In the genomic region with DNA sequence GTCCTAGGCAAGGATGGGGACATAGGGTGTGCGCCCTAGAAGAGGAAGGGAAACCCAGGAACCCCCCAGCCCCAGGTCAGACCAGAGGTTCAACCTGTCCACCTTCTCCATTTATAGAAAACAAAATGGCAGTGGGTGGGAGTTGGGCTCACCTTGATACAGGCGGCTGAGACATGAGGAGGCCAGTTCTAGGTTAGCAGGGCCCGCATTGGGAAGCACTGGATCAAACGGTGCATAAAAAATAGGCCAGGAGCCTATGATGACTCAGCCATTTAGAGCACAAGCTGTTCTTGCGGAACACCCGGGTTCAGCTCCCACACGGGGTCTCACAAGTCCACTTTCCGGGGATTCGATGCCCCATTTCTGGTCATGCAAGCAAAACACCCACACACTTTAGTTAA, we compare ENCODE assay signal across 9 mouse cellular contexts. TPM values are rescaled to one million over a fixed set of nuclear protein-coding genes. Genes with fewer than 3 reads are reported as not detected.
A peak's percentile ranks its signal among the peaks of the same experiment; 100 is the strongest.
DNase-seq lines count a peak whose midpoint lies in the region; ATAC-seq lines count a peak whose summit lies in the region.
"Had no signal": no experiment of that assay in that cellular context is flagged by ENCODE, and none has a peak within 500 bp of the region (broad histone marks: within the 10 kb centered on the region; RNA-seq: fewer than 3 reads in every experiment).

No protein-coding gene starts in this region.

- H3K4me3 ChIP-seq in forebrain, embryonic 13.5 days = peak overlapping the region; percentile 66; the same call in 1 of the 2 replicates
- H3K4me3 ChIP-seq in forebrain, embryonic 15.5 days = no peak overlapping the region

- no peak overlapping the region for H3K27ac ChIP-seq in forebrain, embryonic 13.5 days
- H3K27ac ChIP-seq in forebrain, embryonic 15.5 days (replicated peaks) = no peak overlapping the region

- peak overlapping the region; percentile 87; the same call in 1 of the 2 replicates for H3K4me2 ChIP-seq in forebrain, embryonic 13.5 days
- H3K4me2 ChIP-seq in forebrain, embryonic 15.5 days (replicated peaks) = no peak overlapping the region

- DNase-seq in 3T3-L1 (ENCODE audit: low read depth, low spot score) (peak; percentile 25), adipocyte (ENCODE audit: low spot score) (peak; percentile 47)
- peak; percentile 60 to 71 for DNase-seq in kidney, postnatal 36 days
- DNase-seq in urinary bladder, postnatal 36 days (ENCODE audit: low spot score in 2 of 2) = no peak
- no peak for DNase-seq in lung, adult 18-20 months

- H3K4me1 ChIP-seq in forebrain, embryonic 13.5 days = peaks cover 22% of the 10 kb centered on the region
- H3K4me1 ChIP-seq in forebrain, embryonic 15.5 days = peaks cover 19% of the 10 kb centered on the region

- ATAC-seq in forebrain, embryonic 13.5 days = no peak
- no peak for ATAC-seq in forebrain, embryonic 15.5 days (replicated peaks)
- ATAC-seq in megakaryocyte-erythroid progenitor cell, adult 5-6 weeks (replicated peaks; ENCODE audit: low FRiP score, low TSS enrichment, poor library complexity, severe bottlenecking) = no peak

- WGBS in forebrain, embryonic 13.5 days = 91% methylated on average over 9 of the region's 9 CpGs
- 85% methylated on average over 9 of the region's 9 CpGs for WGBS in forebrain, embryonic 15.5 days

- H3K27me3 ChIP-seq in forebrain, embryonic 13.5 days = no peaks in the 10 kb centered on the region
- no peaks in the 10 kb centered on the region for H3K27me3 ChIP-seq in forebrain, embryonic 15.5 days

- no peaks in the 10 kb centered on the region for H3K9me3 ChIP-seq in forebrain, embryonic 13.5 days (replicated peaks)
- no peaks in the 10 kb centered on the region for H3K9me3 ChIP-seq in forebrain, embryonic 15.5 days

- H3K36me3 ChIP-seq in forebrain, embryonic 13.5 days (ENCODE audit: poor library complexity, severe bottlenecking) = peaks cover 36% of the 10 kb centered on the region
- peaks cover 6% of the 10 kb centered on the region; the same call in 1 of the 2 replicates for H3K36me3 ChIP-seq in forebrain, embryonic 15.5 days

- H3K9ac ChIP-seq in forebrain, embryonic 13.5 days = no peak overlapping the region
- no peak overlapping the region for H3K9ac ChIP-seq in forebrain, embryonic 15.5 days (replicated peaks)

RNA-seq across cellular contexts. Expression of gene Ankle1, which starts 0.9 kb away (rescaled TPM):
- polyA plus RNA-seq in forebrain, embryonic 13.5 days (2015; fragmentation: Nextera tagmentation; extraction: Ambion mirVana) = 30.9 and 32.3 TPM in 2 replicates
- polyA plus RNA-seq in forebrain, embryonic 15.5 days (2015; fragmentation: Nextera tagmentation; extraction: Ambion mirVana) = 17.2 and 18.3 TPM in 2 replicates
- 42.2 and 46.2 TPM in 2 replicates for total RNA-seq in megakaryocyte-erythroid progenitor cell, adult 5-6 weeks (2014; fragmentation: Nextera tagmentation)
- 13.3 and 23.5 TPM in 2 replicates for total RNA-seq in megakaryocyte-erythroid progenitor cell, adult 5-6 weeks (2017)
- total RNA-seq: gastrocnemius, adult 8-10 months had no signal

RNA-seq across cellular contexts. Expression of gene Babam1, which starts 8.3 kb away (rescaled TPM):
- polyA plus RNA-seq in forebrain, embryonic 13.5 days (2015; fragmentation: Nextera tagmentation; extraction: Ambion mirVana) = 99.2 and 101 TPM in 2 replicates
- 102 and 108 TPM in 2 replicates for polyA plus RNA-seq in forebrain, embryonic 15.5 days (2015; fragmentation: Nextera tagmentation; extraction: Ambion mirVana)
- total RNA-seq in megakaryocyte-erythroid progenitor cell, adult 5-6 weeks (2014; fragmentation: Nextera tagmentation) = 107 and 130 TPM in 2 replicates
- 73.7 and 90.2 TPM in 2 replicates for total RNA-seq in megakaryocyte-erythroid progenitor cell, adult 5-6 weeks (2017)

RNA-seq across cellular contexts. Expression of gene Ushbp1, which starts 9.3 kb away (rescaled TPM):
- polyA plus RNA-seq in forebrain, embryonic 13.5 days (2015; fragmentation: Nextera tagmentation; extraction: Ambion mirVana) = 3.7 and 4.2 TPM in 2 replicates
- polyA plus RNA-seq in forebrain, embryonic 15.5 days (2015; fragmentation: Nextera tagmentation; extraction: Ambion mirVana) = 5.5 and 6.0 TPM in 2 replicates
- total RNA-seq in megakaryocyte-erythroid progenitor cell, adult 5-6 weeks (2014; fragmentation: Nextera tagmentation) = not detected in 2 replicates
- not detected in 2 replicates for total RNA-seq in megakaryocyte-erythroid progenitor cell, adult 5-6 weeks (2017)

RNA-seq across cellular contexts. Expression of gene Nr2f6, which starts 23.2 kb away (rescaled TPM):
- 11.6 and 12.9 TPM in 2 replicates for polyA plus RNA-seq in forebrain, embryonic 13.5 days (2015; fragmentation: Nextera tagmentation; extraction: Ambion mirVana)
- polyA plus RNA-seq in forebrain, embryonic 15.5 days (2015; fragmentation: Nextera tagmentation; extraction: Ambion mirVana) = 15.5 and 16.6 TPM in 2 replicates
- total RNA-seq in megakaryocyte-erythroid progenitor cell, adult 5-6 weeks (2014; fragmentation: Nextera tagmentation) = 1.4 and 3.2 TPM in 2 replicates
- total RNA-seq in megakaryocyte-erythroid progenitor cell, adult 5-6 weeks (2017) = 1.7 TPM in 1 of 2 replicates, not detected in the other

RNA-seq across cellular contexts. Expression of gene Ocel1, which starts 33.9 kb away (rescaled TPM):
- 3.6 and 4.5 TPM in 2 replicates for polyA plus RNA-seq in forebrain, embryonic 13.5 days (2015; fragmentation: Nextera tagmentation; extraction: Ambion mirVana)
- 7.3 and 8.0 TPM in 2 replicates for polyA plus RNA-seq in forebrain, embryonic 15.5 days (2015; fragmentation: Nextera tagmentation; extraction: Ambion mirVana)
- total RNA-seq in megakaryocyte-erythroid progenitor cell, adult 5-6 weeks (2014; fragmentation: Nextera tagmentation) = 6.4 and 7.4 TPM in 2 replicates
- total RNA-seq in megakaryocyte-erythroid progenitor cell, adult 5-6 weeks (2017) = 8.1 and 13.8 TPM in 2 replicates

Comparison
In these comparisons a context has a peak if more than half of its experiments do, and no peak if none do; other contexts are left out.
1. DNase-seq: peak in 3T3-L1 (single experiment), adipocyte (single experiment) and kidney, postnatal 36 days (2 of 2); none in urinary bladder, postnatal 36 days (0 of 2) and lung, adult 18-20 months (0 of 2).